Mouse (Mus musculus): ENCODE measurements around the gene Gm42906.

DNA sequence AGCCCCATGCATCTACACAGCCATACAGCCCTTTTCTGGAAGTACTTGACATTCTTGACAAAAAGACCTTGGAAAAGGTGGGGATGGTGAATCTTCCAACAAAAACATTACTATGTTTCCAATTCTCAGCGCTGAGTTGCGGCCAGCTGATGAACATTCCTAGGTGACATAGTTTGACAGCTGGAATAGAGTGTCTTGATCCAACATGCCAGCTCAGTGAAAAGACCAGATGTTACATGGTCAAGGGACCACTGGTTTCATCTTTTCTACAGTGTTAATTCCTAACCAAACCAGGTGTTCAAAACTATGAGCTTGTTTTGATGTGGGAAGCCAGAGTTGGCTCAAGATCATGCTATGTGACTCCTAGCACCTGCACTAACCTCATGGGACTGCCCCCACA lies 48.8 kb downstream of the Gm42906 start:
- no peak for TF ChIP-seq CTCF (conservative IDR thresholded peaks at IDR 0.05; ENCODE audit: low read length)
- TF ChIP-seq NANOG (IDR thresholded peaks at IDR 0.05; ENCODE audit: borderline replicate concordance, low read length) = no peak
